Mouse (Mus musculus) bone marrow macrophage, adult 2 months (primary cell): ENCODE data around the gene Slc26a11. TPM values are rescaled to one million over a fixed set of nuclear protein-coding genes. Genes with fewer than 3 reads are reported as not detected.

Experiments
- H3K27ac ChIP-seq: 2 replicates; pipeline ENCODE4 v1.5.1; 2012; ENCODE audit warnings: low read depth, low read length; ENCODE audit not compliant: insufficient read depth
- H3K4me1 ChIP-seq: 2 replicates; pipeline ENCODE4 v1.6.1; 2012; ENCODE audit warnings: low read length; ENCODE audit not compliant: control insufficient read depth, insufficient read depth
- H3K4me3 ChIP-seq: 2 replicates; pipeline ENCODE4 v1.5.1; 2012; ENCODE audit warnings: mild to moderate bottlenecking, low read length, moderate library complexity; ENCODE audit not compliant: insufficient read depth
- CTCF ChIP-seq: IDR thresholded peaks from 2 replicates; pipeline ENCODE4 v1.5.1; 2012; ENCODE audit warnings: low read depth, mild to moderate bottlenecking, low read length, moderate library complexity
- POLR2A ChIP-seq: IDR thresholded peaks from 2 replicates; pipeline ENCODE4 v1.6.1; 2012; ENCODE audit warnings: mild to moderate bottlenecking, low read depth, low read length, borderline replicate concordance
- polyA plus RNA-seq: library from polyadenylated mRNA; stranded (reverse); fragments of >200 nt; gene quantifications from 2 replicates; pipeline ENCODE4 v1.2.4, GENCODE M21; 2012; ENCODE audit not compliant: missing spikeins, insufficient read depth, insufficient read length

The Slc26a11 gene
- 50.6 and 63.4 TPM in 2 replicates for polyA plus RNA-seq

DNA sequence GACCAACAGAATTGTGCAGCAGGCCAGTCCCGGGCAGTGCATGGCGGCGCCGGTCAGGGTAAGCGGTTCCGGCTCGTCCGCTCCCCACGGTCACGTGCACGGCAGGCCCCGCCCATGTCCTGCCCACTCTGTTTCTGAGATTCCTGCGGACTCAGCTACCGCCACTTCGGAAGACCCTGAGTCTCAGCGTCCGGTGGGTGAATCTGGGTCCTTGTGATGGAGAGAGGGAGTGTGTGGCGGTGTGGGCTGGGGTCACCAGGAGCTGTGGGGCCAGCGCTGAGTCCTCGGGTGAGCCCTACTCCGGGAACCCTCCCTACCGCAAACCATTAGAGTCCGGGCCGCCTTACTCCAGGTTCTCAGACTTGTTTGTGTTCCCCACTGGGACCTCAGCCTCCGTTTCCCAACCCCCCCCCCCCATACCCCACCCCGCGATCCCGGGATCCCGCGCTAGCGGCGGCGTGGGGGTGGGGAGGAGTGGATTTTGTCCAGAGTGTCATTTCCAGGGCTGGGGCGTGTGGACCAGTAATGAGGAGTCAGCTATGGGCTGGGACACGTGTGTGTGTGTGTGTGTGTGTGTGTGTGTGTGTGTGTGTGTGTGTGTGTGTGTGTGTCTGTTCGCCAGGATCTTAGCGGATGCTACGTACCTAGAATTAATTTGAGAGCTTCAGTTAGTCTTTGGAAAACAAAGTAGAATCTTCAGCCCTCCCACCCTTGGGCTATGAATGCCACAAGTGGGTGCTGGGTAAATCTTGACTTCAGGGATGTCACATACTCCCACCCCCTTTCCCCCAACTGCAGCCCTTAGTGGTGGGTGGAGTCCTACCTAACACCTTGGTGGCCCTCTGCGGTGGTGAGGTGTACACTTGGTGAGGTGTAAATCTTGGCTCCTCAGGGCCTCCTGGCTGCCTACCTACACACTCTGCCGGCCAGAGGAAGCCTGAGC is at the start of gene Slc26a11, which contains the start of gene Sgsh:
Slc26a11 (plus strand) TSS at position 115 of the 943 bp plus-strand sequence.
Sgsh (minus strand) TSS at position 94 of the 943 bp plus-strand sequence.
- H3K4me1 ChIP-seq = peaks cover 34% of the 10 kb centered on the region
- TF ChIP-seq CTCF (no peak), POLR2A (no peak)
- H3K27ac ChIP-seq = peak within 1 kb of the TSS; percentile 100
- peak within 1 kb of the TSS; percentile 94 for H3K4me3 ChIP-seq

DNA sequence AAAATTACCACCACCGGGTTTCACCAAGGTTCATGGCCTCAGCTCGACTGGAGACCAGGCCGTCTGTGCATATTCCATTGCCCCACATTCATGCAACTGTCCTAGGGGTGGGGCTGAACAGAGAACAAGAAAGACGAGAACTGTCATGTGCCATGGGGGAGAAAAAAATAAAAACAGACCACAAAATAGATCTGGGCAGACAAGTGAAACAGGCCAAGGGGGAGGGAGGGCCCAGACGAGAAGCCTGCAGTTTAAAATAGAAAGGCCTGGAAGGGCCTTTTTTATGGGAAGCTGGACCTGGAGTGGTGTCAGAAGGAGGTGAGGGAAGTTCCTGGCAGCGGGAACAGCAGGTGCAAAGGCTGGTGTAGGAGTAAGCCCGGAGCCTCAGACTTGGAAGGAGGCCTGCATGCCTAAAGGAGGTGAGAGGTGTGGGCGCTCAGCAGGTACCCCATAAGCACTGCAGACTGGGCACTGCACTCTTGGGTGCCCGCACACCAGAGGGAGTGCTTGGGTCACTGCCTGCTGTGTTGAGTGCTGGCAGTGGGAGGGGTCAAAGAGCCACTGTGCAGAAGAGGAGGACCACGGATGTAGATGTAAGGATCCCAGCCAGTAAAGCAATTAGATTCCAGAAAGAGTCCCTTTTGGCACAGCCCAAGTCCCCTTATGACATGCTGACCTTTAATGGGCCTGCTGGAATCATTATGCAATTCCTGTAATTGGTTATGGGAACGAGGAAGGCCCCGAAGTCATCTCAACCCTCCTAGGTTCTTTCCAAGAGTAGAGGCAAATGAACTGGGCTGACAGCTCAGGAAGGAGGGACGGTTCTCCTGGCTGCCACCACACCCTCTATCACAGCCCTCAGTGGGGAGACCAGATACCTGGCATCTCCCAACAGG is 48.3 kb upstream of the Slc26a11 start:
- TF ChIP-seq CTCF = no peak
- TF ChIP-seq POLR2A = no peak
- no peak overlapping the region for H3K27ac ChIP-seq
- H3K4me1 ChIP-seq = no peaks in the 10 kb centered on the region
- no peak overlapping the region for H3K4me3 ChIP-seq

DNA sequence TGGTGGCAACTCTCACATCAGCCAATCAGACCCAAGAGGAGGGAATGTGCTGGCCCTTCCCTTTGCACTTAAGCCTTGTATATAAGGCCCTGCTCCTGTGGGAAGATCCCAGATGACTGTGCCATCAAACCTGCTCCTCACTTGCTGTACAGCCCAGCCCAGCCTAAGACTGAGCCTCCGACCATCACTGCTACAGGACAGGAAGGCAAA is 47.8 kb upstream of the Slc26a11 start, which contains the start of gene Card14:
Card14 (plus strand) TSS at position 111 of the 210 bp plus-strand sequence.
- TF ChIP-seq POLR2A (no peak), CTCF (no peak)
- no peak within 1 kb of the TSS for H3K27ac ChIP-seq
- no peak within 1 kb of the TSS for H3K4me3 ChIP-seq
- H3K4me1 ChIP-seq = no peaks in the 10 kb centered on the region

DNA sequence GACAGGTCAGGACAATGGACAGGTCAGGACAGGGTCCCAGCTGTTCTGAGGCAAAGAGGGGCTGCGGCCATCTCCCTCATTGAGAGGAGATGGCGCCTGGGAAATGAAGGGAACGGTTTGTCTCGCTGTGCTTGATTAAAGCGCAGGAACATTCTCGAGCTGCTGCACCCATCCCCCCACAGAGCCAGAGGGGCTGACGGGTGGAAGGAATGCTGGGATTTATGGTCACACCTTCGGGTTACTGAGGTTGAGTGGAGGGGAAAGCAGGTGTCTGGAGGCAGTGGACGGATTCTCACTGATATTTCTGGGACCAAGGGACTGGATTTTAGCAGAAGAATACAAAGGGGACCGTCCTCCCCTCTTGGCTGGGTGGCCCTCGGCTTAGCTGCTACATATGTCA is 47.4 kb upstream of the Slc26a11 start:
- H3K4me1 ChIP-seq = no peaks in the 10 kb centered on the region
- TF ChIP-seq POLR2A (no peak), CTCF (no peak)
- no peak overlapping the region for H3K4me3 ChIP-seq
- H3K27ac ChIP-seq = no peak overlapping the region

DNA sequence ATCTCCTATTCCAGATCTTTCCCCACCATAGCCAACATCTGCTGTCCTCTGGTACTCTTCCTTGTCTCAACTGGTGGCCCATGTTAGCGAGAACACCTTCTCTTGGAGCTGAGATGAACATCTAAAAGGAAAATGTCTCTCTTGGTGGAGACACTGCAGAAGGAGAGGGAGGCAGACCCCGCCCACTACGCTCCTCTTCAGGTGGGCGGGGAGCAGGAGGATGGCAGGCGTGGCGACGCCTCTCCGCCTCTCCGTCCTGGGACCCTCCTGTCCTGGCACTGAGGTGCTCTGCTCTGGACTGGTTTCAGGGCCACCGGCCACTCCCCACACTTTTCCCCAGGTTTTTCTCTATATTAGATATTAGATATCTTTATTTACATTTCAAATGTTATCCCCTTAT is 44.7 kb upstream of the Slc26a11 start:
- Histone ChIP-seq H3K27ac (no peak overlapping the region), H3K4me1 (peaks cover 14% of the 10 kb centered on the region), H3K4me3 (no peak overlapping the region)
- no peak for TF ChIP-seq CTCF

DNA sequence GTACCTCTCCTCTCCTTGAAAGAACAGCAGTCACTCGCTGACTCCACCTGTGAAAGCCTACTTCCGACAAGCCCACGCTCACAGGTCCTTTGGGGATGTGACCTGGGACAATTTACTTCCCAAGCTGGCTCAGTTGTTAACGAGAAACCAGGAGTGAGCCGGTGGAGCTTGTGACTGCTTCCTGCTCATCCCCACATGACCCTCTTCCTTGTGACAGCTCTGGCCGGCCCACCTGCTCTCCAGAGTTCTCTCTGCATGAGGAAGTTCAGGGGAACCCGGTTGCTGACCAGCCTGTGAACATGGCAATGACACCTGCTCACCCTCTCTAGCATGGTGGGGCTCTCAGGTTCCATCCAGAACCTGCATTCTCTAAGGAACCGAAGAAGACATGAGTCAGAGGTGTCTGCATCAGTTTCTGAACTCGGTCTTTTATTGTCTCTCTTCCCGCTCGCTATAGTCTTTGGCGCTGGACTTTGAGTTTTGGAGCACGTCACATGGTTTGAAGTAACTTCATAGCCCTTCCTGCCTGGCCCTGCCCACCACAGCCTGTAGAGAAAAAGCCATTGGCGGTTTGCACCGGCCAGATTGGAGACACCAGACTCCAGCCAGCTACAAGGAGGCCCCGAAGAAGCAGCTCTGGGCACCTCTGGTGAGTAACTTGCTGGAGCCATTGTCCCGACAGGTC is 41.0 kb upstream of the Slc26a11 start:
- Histone ChIP-seq H3K4me1 (peaks cover 14% of the 10 kb centered on the region), H3K27ac (no peak overlapping the region), H3K4me3 (no peak overlapping the region)
- TF ChIP-seq POLR2A (no peak), CTCF (no peak)

DNA sequence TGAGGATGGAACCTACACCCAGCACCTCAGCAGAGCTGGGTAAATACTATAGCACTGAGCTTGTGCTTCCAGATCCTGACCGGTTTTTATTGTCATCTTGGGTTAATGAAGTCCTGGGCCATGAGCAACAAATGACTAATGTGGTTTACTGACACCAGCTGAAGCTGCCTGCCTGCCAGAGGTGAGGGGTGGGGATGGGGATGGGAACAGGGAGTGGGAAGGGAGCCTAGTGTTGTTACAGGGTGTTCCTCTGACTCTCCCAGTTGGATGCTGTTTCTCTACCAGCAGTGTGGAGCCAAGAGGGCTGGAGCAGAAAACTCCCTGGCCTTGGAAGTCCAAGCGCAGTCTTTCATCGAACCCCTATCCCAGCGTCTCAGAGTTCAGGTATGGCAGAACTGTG is 38.6 kb upstream of the Slc26a11 start:
- H3K4me3 ChIP-seq = no peak overlapping the region
- no peak overlapping the region for H3K27ac ChIP-seq
- H3K4me1 ChIP-seq = peaks cover 14% of the 10 kb centered on the region
- TF ChIP-seq POLR2A (no peak), CTCF (no peak)

DNA sequence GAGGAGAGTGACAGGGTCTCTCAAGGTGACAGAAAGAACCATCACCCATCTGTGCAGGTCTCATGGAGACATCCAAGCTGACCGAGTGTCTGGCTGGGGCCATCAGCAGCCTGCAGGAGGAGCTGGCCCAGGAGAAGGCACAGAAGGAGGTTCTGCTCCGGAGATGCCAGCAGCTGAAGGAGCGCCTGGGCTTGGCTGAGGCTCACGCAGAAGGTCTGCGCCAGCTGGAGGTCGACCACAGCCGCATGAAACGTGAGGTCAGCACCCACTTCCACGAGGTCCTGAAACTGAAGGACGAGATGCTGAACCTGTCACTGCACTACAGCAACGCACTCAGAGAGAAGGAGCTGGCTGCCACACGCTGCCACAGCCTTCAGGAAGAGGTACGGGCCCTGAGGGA is 32.8 kb upstream of the Slc26a11 start:
- H3K4me3 ChIP-seq = no peak overlapping the region
- no peaks in the 10 kb centered on the region for H3K4me1 ChIP-seq
- TF ChIP-seq CTCF (no peak), POLR2A (no peak)
- H3K27ac ChIP-seq = no peak overlapping the region

DNA sequence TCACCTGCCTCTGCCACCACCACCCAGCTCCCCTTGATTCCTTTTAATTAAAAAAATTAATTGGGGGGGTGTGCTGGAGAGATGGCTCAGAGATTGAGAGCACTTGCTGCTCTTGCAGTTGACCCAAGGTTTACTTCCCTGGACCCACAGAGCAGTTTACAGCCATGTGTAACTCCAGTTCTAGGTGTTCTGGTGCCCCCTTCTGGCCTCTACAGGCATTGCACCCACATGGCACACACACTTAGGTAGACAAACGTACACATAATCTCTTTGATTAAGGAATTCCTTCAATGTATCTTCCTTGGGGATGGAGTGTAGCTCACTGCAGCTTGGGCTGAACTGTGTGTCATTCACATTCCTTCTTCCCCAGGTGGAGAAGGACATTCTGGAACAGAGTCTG is 30.3 kb upstream of the Slc26a11 start:
- TF ChIP-seq CTCF (peak; percentile 37; the same call in 1 of the 2 replicates), POLR2A (no peak)
- no peak overlapping the region for H3K4me3 ChIP-seq
- no peaks in the 10 kb centered on the region for H3K4me1 ChIP-seq
- H3K27ac ChIP-seq = no peak overlapping the region

DNA sequence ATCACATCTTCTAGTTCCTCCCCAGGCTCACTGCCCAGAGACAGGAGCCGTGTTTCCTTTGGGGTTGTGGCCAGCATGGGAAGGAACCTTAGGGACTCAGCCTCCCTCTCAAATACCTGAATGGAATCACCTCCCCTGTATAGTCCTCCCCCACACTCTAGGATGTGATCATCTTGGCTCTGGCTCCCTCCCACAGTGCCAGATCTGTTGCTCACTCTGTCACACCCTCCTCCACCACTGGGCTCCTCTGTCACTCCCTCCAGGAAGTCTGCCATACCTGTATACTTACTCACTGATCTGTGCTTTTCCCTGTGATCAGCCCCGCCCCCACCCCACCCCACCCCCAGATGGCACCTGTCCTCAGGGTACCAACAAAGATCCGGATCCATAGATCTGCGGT is 24.8 kb upstream of the Slc26a11 start:
- Histone ChIP-seq H3K4me1 (no peaks in the 10 kb centered on the region), H3K27ac (no peak overlapping the region), H3K4me3 (no peak overlapping the region)
- TF ChIP-seq CTCF (no peak), POLR2A (no peak)
